Mouse (Mus musculus) ES-Bruce4 (cell line): ENCODE data around the gene Gm21954.

Experiments
- CTCF ChIP-seq: IDR thresholded peaks from one replicate; pipeline ENCODE4 v1.8.1; 2011; ENCODE audit warnings: low read depth, low read length
- EP300 ChIP-seq: IDR thresholded peaks from 2 replicates; pipeline ENCODE4 v1.6.1; 2011; ENCODE audit warnings: low read depth, low read length; ENCODE audit not compliant: insufficient read depth
- POLR2A ChIP-seq: IDR thresholded peaks from one replicate; pipeline ENCODE4 v1.8.1; 2011; ENCODE audit warnings: low read length; ENCODE audit not compliant: insufficient read depth

- no peak for TF ChIP-seq CTCF
- no peak for TF ChIP-seq POLR2A
- TF ChIP-seq EP300, result no peak
These were observed 7.3 kb upstream of the Gm21954 start for GRCm38 (mm10) chr3:55479306-55479705.
